Mouse (Mus musculus): ENCODE measurements around the gene Esrrg.

Gene Esrrg

DNA sequence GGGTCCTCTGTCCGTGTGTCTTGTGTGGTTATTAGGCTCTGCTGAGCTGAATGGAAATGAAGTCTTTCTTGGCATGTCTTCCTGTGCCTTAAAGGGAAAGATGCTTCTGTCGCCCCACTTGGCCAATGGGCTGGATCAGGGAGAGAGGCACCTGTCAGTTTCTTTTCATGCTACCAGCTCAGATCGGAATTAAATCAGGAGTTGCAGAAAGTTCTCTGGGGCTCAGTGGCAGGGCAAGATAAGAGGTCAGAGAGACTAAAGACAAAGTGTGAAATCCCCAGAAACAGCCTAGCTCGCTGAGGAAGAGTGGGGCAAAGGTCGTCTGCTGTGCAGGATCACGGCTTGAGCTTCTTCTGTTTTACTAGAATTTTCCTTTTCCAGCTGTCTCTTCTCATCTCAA, 97.5 kb downstream of the Esrrg start:
- DNase-seq (ENCODE audit: low read depth, low spot score) = no peak

DNA sequence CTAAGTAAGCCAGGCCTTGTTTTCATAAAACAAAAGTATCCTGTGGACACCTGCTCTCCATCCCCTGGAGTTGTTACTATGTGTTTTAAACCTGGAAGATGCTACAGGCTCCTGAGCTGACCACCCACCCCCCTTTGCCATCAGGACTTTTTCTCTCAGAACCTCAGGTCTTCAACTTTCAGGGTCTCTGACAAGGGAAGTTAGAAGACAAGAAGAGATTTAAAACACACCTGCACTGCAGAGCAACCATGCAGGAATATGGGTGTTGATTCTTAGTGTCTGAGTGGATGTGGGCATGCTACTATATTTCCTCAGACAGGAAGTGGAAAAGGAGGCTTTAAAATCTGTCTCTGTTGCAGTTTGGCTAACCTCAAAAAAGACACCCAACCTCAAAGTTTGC, 98.6 kb downstream of the Esrrg start:
- DNase-seq (ENCODE audit: low read depth, low spot score) = no peak

DNA sequence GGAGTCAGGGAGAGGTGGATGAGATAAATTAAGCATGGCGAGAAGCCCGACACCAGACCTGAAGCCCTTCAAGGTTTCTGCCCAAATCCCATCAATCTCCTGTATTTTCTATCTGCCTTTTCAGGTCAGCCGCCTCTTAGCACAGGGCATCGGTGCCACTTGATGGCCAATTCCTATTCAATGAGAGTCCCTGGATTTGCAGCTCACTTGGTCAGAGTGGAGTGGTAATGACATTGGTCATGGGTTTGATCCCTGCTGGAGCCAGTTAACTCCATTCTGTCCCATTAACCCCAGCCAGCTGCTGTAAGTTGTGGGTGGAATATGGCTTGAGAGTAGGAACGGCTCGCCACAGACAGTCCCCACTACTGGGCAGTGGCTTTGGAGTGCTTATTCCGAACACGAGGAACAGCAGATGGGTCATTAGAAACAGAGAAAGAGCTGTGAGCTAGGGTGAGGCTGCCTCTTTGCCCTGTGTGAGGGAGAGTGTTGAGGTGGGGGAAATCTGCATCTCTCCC, 101.9 kb downstream of the Esrrg start:
- DNase-seq (ENCODE audit: low read depth, low spot score) = no peak

DNA sequence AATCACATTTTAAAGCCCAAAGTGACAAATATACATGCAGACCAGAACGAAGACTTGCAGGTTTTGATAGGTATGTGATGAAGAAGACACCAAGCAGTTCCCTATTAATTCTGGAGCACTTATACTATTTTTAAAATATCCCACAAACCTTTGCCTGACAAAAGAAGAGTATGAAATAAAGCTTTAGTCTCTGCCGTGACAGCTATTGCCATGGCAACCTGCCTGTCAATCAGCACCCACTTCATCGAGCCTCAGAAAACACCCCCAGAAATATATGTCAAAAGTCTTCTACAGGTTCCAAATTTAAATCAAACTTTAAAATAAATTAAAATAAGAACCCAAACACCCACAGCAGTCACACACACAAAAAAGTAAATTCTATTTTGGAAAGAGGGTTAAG, 112.4 kb downstream of the Esrrg start:
- no peak for DNase-seq (ENCODE audit: low read depth, low spot score)

DNA sequence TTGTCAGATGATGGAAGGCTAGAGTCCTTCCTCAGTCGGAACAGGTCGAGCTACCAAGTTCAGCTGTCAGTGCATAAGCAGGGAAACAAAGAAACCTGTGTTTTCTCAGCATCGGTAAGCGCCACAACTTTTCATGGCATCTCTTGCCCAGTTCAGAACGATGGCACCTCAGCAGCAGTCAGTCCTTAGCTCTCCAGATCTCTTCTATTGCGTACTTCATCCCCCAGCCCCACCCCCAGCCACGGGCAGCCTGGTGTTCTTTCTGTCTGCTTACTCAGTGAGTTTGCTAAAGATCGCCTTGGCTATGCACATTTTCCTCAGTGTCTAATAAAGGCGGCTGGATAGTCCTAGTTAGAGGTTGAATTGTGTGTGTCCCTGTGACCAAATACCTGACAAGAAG, 113.4 kb downstream of the Esrrg start:
- DNase-seq (ENCODE audit: low read depth, low spot score) = no peak

DNA sequence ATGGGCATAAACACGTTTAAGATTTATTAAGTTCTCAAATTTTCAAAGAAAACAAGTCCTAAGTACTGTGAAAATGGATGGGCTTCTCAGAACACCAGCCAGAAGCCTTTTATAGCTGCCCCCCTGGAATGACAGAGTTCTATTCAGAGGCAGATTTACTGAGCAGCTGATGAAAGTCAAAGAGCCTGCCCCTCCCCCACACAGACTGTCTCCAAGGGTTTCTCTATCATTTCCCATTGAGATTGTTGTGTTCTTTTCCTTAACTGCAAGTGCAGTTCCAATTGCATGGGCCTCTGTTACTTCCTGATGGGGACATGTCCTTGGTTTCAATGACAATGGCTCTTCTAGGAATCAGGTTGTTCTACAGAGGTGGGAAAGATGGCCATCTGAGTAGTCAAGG, 116.1 kb downstream of the Esrrg start:
- no peak for DNase-seq (ENCODE audit: low read depth, low spot score)

DNA sequence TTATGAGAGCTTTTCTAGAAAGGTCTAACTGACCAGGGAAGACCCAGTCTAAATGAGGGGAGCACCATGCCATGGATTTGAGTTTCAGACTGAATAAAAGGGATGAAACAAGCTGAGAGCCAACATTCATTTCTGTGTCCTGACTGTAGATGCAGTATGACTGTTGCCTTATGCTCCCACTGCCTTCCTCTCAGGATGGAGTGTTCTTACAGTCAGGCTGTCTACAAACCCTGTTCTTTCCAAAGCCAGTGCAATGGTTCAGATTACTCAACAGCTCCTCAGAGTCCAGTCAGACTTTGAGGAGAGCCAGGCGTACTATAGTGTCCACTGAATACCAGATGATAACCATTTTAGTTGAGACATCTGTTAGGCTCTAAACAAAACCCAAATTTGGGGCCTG, 116.8 kb downstream of the Esrrg start:
- no peak for DNase-seq (ENCODE audit: low read depth, low spot score)

DNA sequence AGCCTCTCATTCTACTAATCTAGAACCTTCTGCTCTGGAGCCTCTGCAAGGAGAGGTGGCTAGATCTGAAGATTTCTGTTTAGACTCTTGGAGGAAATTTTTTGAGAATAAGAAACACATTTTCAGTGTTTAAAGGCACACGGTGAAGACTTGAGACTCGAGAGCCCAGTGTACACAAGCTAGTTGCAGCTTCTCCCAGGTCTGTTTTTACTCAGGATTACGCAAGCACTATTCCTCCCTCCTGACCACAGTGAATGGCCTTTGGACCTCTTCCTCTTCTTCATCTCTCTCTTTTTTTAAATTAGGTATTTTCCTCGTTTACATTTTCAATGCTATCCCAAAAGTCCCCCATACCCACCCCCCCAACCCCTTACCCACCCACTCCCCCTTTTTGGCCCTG, 122.6 kb downstream of the Esrrg start:
- no peak for DNase-seq (ENCODE audit: low read depth, low spot score)

DNA sequence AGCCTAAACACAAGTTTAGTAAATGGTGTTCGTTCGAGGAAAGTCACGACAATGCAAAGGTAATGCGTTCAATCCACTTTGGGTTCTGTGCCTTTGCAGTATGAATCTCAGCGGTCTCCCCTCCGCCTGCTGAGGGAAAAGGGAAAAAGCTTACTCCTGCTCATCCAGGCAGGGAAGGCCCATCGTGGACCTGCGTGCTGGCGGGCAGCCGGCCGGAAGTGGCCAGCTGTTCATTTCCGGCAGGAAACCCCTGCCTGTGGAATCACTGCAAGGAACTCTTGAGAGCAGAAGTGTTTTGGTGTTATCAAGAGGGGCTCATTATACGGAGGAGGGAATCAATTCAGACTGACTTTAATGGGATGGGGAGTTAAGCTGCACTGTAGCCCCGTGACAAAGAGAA, 127.9 kb downstream of the Esrrg start:
- no peak for DNase-seq (ENCODE audit: low read depth, low spot score)

DNA sequence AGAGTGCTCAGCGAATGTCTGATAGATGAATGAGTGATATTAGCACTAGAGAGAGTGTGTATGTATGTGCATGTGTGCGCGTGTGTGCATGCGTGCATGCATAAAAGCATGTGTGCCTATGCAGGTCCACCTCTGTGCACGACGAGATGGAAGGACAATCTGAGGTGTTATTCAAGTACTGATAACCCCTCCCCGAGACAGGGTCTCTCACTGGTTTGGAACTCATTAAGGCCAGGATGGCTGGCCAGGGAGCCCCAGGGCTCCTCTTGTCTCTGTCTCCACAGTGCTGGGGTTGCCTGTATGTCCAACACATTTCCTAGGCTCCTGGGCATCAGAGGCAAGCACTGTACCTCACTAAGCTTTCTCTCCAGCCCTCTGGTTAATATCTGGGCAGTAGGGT, 128.7 kb downstream of the Esrrg start:
- DNase-seq (ENCODE audit: low read depth, low spot score) = no peak

DNA sequence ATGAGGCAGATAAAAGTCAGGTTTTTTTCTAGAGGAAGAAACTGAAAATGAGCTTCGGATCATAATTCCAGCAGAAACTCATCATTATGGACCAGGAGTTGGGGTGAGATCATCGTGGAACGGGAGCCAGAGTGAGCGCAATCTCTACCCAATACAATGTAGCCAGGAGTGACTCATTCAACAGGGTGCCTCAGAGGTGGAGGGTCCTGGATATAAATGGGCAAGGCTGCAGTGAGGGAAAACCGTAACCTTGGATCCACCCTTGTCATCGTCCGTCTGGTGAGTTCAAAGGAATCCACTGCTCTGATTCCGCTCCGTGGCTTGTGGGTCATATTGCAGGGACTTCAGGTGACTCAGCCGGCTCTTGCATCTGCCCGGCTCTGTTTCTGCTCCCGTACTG, 131.9 kb downstream of the Esrrg start:
- DNase-seq (ENCODE audit: low read depth, low spot score) = peak; percentile 9

DNA sequence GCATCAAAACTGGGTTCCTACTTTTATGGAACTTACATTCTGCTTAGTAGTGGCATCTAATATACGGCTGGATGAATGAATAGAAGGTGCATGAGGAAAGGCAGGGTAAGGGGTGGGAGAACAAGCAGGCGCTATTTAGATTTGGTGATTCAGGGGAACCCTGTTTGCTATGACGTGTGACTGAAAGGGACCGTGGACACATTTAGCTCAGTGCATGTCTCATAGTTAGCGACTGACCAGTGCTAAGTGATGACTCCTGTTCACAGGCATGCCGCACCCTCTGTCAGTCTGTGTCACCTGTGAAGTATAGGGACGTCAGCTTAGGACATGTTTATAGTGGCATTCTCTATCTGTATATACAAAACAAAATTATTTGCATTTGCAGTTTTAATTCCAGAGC, 132.7 kb downstream of the Esrrg start:
- DNase-seq (ENCODE audit: low read depth, low spot score) = no peak

DNA sequence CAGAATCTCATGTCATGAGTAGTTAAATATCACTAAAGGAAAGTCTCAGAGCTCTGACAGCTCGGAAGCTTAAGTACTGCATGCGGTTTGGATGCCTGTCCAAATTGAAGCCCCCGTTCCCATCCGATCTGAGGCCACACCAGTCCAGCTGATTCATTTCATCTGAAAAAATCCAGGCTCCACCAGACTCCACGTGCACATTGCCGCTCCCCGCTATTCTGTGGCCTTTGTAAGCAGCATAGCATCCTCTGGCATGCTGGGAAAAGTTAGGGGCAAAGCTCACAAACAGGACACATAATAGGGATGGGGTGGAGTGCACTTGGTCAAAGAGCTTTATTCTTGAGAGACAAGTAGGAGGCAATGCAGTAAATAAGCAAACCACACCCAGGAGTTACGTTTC, 133.5 kb downstream of the Esrrg start:
- no peak for DNase-seq (ENCODE audit: low read depth, low spot score)

DNA sequence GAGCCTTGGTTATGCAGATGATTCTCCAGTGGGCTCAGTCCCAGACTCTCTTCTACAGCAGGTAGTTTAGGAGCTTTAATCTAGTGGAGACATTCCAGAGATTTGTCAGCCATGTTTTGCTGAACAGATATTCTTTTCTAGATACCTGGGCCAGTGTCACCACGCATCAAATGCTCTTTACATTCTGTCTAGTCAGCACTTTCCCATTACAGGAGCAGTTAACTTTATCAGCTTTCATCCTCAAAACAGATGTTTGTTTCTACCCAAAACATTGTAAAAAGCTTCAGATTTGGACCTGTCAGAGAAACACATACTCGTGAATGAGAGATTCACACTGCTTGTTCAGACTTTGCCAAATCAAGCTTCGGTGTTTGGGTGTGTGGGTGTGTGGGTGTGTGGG, 140.7 kb downstream of the Esrrg start:
- no peak for DNase-seq (ENCODE audit: low read depth, low spot score)

DNA sequence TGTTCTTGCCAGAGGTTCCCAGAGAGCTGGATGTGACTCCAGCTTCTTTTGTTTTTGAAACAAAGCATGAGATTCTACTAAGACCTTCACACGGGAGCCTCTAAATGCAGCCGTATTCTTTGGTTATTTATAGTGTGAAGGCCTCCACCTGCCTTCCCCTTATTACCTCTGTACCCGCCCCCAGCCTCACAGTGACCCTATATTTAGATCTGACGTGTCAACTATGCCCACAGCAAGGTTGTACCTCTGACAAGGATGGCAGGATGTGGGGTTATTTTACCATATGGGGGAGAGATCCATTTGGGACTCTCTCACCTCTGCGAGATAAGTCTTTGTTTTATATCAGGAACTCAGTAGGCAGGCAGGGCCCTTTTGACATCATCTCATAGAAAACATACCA, 141.3 kb downstream of the Esrrg start:
- no peak for DNase-seq (ENCODE audit: low read depth, low spot score)

DNA sequence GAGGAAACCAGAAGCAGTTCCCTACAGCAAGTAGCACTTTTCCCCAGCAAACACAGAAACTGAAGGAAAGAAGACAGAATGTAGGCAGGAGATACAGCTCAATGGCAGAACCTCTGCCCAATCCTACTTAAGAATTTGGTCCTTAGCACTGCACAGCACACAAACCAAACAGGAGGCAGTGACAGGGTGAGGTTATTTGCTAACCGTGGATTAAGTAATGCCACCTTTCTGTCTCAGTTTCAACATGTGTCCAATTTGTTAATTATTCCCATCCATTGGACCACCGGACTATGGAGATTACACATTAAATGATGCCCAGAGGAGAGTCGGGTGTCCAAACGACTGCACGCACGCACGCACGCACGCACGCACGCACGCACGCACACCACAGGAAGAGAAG, 146.9 kb downstream of the Esrrg start:
- no peak for DNase-seq (ENCODE audit: low read depth, low spot score)

DNA sequence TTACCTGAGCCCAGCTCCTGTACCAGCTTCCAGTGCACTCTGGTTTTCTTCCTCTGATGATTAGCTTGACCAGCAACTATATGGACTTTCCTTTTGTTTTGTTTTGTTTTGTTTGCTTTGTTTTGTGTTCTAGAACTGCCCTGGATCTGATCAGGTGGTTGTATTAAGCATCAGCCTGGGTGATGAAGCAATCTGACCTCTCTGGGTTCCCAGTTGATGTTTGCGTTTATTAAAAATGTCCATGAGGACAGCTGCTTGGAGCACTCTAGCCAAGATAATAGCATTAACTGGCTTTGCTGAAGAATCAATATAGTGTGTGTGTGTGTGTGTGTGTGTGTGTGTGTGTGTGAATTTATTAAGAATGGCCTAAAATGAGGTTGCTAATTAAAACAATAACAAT, 149.4 kb downstream of the Esrrg start:
- no peak for DNase-seq (ENCODE audit: low read depth, low spot score)

DNA sequence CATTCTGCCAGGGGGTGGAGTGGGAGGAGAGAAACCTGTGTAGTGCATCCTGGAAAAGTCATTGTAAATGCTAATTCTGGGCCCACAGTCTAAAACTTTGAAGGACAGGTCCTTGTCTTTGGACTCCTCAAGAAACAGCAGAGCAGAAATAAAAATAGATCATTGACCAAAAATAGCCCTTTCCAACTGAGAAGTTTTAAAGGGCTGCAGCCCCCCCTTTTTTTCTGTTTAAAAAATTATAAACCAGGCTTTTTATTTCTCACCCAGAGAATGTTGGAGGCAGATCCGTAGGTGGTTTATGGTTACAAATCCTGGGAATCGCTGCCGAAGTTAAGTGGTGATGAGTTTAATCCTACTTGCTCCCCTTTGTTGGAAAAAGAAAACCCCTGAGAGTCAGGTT, 150.0 kb downstream of the Esrrg start:
- DNase-seq (ENCODE audit: low read depth, low spot score) = no peak

DNA sequence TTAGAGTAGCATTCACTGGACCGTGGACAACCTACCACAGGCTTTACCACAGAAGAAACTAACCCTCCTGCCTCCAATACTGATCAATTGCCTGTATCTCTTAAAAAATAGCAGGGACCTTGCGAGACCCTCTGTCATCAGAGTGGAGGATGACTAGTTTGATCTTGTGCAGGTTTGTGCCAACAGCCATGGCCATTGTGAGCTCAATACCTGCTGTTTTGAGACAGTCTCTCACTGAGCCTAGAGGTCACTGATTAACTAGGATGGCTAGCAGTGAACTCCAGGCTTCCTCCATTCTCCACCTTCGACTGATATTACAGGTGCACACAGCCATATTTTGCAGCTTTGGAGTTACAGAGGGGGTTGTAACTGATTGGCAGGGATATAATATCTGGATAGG, 150.9 kb downstream of the Esrrg start:
- no peak for DNase-seq (ENCODE audit: low read depth, low spot score)

DNA sequence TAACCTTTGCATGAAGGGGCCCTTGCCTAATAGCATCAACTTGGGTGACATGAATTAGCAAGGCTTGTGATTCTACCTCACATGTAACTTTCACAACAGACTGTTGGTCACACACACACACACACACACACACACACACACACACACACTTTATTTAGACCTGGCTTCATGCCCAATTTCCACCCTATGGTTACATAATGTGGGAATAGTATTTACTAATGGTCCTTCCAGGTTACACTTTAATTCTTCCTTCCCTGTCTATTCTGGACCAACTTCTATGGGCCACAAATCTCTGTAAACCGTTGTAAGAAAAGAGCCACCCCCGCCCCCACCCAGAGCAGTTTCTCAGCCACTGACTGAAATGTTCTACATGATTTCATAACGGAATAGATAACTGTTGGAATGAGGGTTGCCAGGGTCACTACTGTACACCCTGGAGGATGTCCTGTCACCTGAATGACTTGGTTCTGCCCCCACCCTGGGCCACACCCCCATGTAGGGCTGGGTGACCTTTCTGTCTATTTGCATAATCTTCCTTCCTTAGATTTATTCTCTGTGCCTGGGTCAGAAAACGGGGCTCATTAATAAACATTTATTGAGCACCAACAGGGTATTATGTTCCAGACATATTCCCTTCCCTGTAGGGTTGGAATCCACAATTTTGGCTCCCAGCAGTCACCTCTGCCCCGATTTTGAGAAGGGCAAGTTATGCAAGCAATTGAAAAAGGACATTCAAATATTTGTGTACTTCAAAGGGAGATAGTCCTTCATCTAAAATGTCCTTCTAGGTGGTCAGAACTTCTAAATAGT, 154.3 kb downstream of the Esrrg start:
- no peak for DNase-seq (ENCODE audit: low read depth, low spot score)

DNA sequence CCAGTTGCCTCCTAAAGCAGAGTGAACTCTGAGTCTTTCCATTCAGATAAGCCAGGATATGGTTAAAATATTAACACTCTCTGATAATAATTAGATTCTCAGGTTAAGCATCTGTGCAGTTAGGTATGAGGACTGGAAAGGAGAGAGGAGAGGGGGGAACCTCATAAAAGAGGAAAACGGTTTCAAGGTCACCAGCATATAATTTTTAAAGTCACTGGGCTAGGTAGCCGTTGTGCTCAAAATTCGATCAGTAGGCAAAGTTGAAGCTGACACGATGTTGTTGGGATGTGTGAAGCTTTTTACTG, 154.8 kb downstream of the Esrrg start:
- no peak for DNase-seq (ENCODE audit: low read depth, low spot score)

DNA sequence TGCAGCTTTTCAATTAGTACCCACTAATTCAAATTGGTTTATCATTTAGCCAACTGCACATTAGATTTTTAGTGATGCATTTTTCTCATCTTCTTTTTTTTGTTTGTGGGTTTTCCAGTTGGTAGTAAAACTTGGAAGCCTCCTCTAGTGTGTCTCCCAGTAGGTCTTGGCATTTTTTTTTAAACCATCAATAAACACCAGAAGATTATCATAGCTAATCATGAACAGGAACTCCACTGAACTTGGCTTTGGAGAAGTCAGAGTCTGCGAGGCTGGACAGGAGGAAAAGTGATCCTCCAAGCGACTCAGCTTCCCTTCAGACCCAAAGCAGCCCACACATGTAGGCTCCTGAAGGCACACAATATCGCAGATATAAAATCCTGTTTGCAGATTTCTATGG, 155.2 kb downstream of the Esrrg start:
- DNase-seq (ENCODE audit: low read depth, low spot score) = no peak

DNA sequence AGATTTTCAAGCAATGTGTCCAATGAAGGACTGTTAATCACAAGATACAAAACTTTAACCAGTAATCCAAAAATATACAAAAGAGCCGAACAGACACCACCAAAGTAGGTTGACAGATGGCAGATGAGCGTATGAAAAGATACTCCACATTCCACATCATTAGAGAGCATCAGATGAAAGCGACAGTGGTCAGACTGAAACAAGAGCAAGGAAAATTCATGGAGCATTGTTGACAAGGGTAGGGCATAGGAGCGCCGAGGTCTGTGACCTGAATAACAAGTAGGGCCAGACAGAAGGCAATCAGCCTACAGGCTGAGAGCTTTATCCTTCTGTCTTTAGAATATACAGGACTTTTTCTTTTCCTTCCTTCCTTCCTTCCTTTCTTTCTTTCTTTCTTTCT, 157.0 kb downstream of the Esrrg start:
- no peak for DNase-seq (ENCODE audit: low read depth, low spot score)

DNA sequence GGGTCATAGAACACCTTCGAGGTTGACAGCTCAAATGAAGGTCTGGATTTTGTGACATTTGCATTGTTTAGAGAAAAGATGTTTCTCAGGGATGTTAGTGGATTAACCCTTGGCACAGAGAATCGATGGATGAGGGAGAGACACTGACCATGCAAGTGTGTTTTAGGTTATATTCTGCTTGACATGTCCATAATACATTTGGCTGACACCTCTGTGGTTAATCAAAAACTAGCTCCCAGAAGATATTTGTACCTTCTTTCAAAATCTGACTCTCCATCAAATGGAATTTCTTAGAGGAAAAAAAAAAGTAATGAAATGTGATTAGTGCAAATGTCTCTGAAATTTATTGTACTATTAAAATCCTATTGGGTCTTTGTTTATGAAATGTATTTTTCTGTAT, 158.8 kb downstream of the Esrrg start:
- no peak for DNase-seq (ENCODE audit: low read depth, low spot score)

Measured in skeletal muscle tissue, adult 2 months (tissue).